Mouse (Mus musculus): ENCODE data around the gene Tssk2.

Gene Tssk2

DNA sequence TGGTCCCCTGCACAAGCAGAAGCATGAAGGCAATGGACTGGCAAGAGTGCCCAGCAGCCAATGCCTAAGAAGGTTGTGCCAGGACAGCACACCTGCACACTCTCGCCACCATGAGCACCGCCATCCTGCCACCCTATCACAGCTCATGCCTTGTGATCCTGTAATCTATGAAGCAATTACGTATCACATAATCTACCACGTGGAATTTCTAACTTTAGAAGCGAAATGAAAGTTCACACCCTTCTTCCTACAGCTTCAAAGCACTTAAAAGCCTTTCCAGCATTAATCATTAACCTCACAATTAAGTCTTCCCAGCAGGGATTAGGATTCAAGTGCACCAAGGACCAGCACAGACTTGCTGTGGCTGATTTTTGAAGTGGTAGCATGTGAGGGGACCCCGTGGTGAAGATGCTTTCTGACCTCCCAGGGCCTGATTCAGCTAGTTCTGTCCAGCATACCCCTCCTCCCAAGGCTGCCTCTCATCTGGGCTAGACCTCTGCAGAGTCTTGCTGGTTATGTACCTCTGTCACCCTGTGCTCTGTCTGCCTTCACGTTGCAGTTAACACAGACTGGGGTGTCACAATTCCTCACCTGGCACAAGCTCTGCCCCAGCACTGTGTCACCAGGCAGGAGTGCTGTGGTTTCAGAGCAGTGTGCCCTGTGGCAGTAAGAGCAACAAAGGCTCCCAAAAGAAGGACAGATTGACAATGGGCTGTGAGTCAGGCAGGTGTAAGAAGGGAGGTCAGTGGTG is 46.8 kb downstream of the Tssk2 start:
- no peak for DNase-seq (ENCODE audit: low read depth, low spot score)

DNA sequence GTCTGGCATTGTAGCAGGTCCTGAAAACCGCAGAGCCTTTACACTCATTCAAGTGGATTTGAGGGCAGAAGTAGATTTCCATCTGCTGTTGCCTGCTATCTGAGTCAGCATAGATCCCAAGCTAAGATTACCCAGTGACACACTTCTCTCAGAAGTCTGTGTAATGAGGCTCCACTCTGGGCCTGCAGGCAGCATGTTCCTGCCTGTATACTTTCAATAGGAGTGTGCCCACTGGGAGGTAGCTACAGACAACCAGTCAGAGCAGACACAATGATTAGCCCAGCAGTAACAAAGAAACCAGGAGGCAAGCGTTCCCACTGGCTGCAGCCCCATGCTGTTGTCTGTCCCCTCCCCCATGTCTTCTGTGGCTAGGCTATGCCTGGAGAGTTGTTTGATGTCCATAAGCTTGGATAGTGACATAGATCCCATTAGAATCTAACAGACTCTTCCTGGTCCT is 51.0 kb downstream of the Tssk2 start:
- no peak for DNase-seq (ENCODE audit: low read depth, low spot score)
